Mouse (Mus musculus) ES-E14 (cell line): ENCODE measurements around the gene Prkag2. TPM values are rescaled to one million over a fixed set of nuclear protein-coding genes. Genes with fewer than 3 reads are reported as not detected.
A peak's percentile ranks its signal among the peaks of the same experiment; 100 is the strongest.

Experiments used
- DNase-seq: peaks from one replicate; pipeline ENCODE4 v3.0.0-alpha.2; 2013; ENCODE audit warnings: low read depth, low spot score
- H3K27ac ChIP-seq: 2 replicates; pipeline ENCODE4 v1.5.1; 2012; ENCODE audit warnings: low read depth, mild to moderate bottlenecking, low read length, moderate library complexity, mixed read lengths; ENCODE audit not compliant: poor library complexity, insufficient read depth, severe bottlenecking
- H3K36me3 ChIP-seq: 2 replicates; pipeline ENCODE4 v1.6.1; 2012; ENCODE audit warnings: mild to moderate bottlenecking, low read length, moderate library complexity, mixed read lengths; ENCODE audit not compliant: control insufficient read depth, poor library complexity, insufficient read depth, severe bottlenecking
- H3K4me1 ChIP-seq, 2 experiments: fragments of 150-350 bp in 1 of 2; sonication (generic) in 1 of 2; 2 replicates each; pipeline ENCODE4 v1.6.1; 2012; ENCODE audit warnings: low read length in 2 of 2, mild to moderate bottlenecking in 1 of 2, mixed read lengths in 1 of 2; ENCODE audit not compliant: control insufficient read depth in 2 of 2, insufficient read depth in 2 of 2, poor library complexity in 1 of 2
- H3K4me3 ChIP-seq, 2 experiments: fragments of 150-350 bp in 1 of 2; sonication (generic) in 1 of 2; 2 replicates each; pipeline ENCODE4 v1.5.1; 2012; ENCODE audit warnings: low read length in 2 of 2, low read depth in 1 of 2, mild to moderate bottlenecking in 1 of 2, mixed read lengths in 1 of 2; ENCODE audit not compliant: insufficient read depth in 1 of 2, poor library complexity in 1 of 2, severe bottlenecking in 1 of 2
- H3K9ac ChIP-seq: 2 replicates; pipeline ENCODE4 v1.6.1; 2012; ENCODE audit warnings: low read depth, mild to moderate bottlenecking, low read length, mixed read lengths; ENCODE audit not compliant: poor library complexity, insufficient read depth, severe bottlenecking
- H3K9me3 ChIP-seq: fragments of 150-350 bp; sonication (generic); 2 replicates; pipeline ENCODE4 v1.6.1; 2012; ENCODE audit warnings: low read depth, mild to moderate bottlenecking, low read length; ENCODE audit not compliant: control insufficient read depth, insufficient read depth
- CHD2 ChIP-seq: IDR thresholded peaks from 2 replicates; pipeline ENCODE4 v1.6.1; 2014; ENCODE audit warnings: mild to moderate bottlenecking, low read depth, low read length, inconsistent platforms
- HCFC1 ChIP-seq: IDR thresholded peaks from 2 replicates; pipeline ENCODE4 v1.6.1; 2012; ENCODE audit warnings: low read length, inconsistent platforms, borderline replicate concordance; ENCODE audit not compliant: insufficient read depth
- MAFK ChIP-seq: IDR thresholded peaks from 2 replicates; pipeline ENCODE4 v1.6.1; 2014; ENCODE audit warnings: mild to moderate bottlenecking, low read depth, low read length, inconsistent platforms; ENCODE audit not compliant: insufficient read depth
- ZC3H11A ChIP-seq: IDR thresholded peaks from 2 replicates; pipeline ENCODE4 v1.6.1; 2012; ENCODE audit warnings: low read depth, mild to moderate bottlenecking, inconsistent platforms, low read length, borderline replicate concordance
- ZNF384 ChIP-seq: IDR thresholded peaks from 2 replicates; pipeline ENCODE4 v1.6.1; 2012; ENCODE audit warnings: low read depth, low read length, inconsistent platforms
- in situ Hi-C, 2 experiments: fragments of 600-800 bp; cut with MboI; formaldehyde crosslinking; loops; one replicate each; pipeline ENCODE4 v1.15.1; 2025; ENCODE audit warnings: low sequenced_read_pairs in 2 of 2, inconsistent platforms in 1 of 2; ENCODE audit not compliant: unreplicated experiment in 2 of 2
- total RNA-seq: library from RNA; depleted of rRNA; stranded (reverse); fragments of 300-350 nt; gene quantifications from 2 replicates; pipeline ENCODE4 v1.2.3, GENCODE M21; 2012

Prkag2 gene
- total RNA-seq, 1 experiment, result 10.5 TPM

DNA sequence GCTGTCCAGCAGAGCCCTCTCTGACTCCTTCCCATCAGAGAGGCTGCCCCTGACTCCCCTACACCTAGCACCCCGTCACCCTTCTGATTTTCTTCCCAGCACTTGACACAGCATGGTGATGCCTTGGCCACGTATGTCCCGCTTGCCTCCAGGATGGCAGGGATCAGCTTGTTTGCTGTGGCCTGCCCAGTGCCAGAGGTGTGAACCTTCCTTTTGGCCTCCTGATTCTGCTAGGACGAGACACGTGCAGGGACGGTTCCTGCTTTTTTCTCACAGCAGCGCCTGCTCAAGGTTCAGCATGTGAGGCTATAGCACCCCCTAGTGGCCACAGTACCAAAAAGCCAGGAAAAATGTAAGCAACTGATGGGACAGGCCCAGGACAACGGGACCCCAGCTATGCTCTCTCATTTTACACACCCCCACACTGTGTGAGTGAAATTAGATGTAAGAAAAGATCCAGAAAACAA is 89.4 kb downstream of the Prkag2 start:
- in situ Hi-C loops, result no loop called here
- no peak for TF ChIP-seq HCFC1
- no peak for TF ChIP-seq CHD2
- TF ChIP-seq ZNF384, result 0 out of 2 replicates have a peak, but pooled peaks have one; percentile 24
- peak; percentile 51; the same call in 1 of the 2 replicates for TF ChIP-seq ZC3H11A
- no peak for TF ChIP-seq MAFK
- H3K27ac ChIP-seq, result peak overlapping the region; percentile 75; the same call in 1 of the 2 replicates
- no peaks in the 10 kb centered on the region for H3K36me3 ChIP-seq
- no peaks in the 10 kb centered on the region for H3K9me3 ChIP-seq
- peaks cover 6 to 30% of the 10 kb centered on the region in 2 experiments; a peak in 3 of 4 replicates for H3K4me1 ChIP-seq
- H3K9ac ChIP-seq, result peak overlapping the region; percentile 46; the same call in 1 of the 2 replicates
- no peak overlapping the region for H3K4me3 ChIP-seq
- peak; percentile 84 for DNase-seq

DNA sequence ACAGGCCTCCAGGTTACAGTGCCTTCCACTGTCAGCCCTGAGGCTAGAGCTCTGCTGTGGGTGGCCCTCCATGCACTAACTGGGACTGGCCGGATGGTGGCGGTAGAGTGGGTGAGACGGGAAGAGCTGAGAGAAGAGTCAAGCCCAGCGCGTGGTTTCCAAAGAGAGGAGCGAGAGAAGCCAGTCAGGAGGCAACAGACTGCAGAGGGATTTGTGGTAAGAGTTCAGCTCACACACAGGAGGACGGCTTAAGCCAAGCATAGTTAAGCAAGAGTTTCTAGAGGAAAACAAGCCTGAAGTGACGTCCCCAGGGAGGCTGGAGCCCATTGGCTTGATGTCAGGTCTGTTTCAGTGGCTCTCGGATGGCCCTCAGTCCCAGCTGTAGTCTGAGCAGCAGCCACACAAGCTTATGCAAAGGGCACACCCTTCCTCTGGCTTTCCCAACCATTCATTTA is 90.0 kb downstream of the Prkag2 start:
- Histone ChIP-seq H3K9me3 (no peaks in the 10 kb centered on the region), H3K36me3 (no peaks in the 10 kb centered on the region), H3K27ac (peak overlapping the region; percentile 75), H3K4me1 (peaks cover 8 to 32% of the 10 kb centered on the region in 2 experiments; a peak in 3 of 4 replicates), H3K4me3 (no peak overlapping the region), H3K9ac (peak overlapping the region; percentile 46; the same call in 1 of the 2 replicates)
- peak; percentile 92 for DNase-seq
- TF ChIP-seq ZC3H11A (0 out of 2 replicates have a peak, but pooled peaks have one; percentile 6), MAFK (no peak), CHD2 (no peak), ZNF384 (no peak), HCFC1 (no peak)
- in situ Hi-C loops, result no loop called here

DNA sequence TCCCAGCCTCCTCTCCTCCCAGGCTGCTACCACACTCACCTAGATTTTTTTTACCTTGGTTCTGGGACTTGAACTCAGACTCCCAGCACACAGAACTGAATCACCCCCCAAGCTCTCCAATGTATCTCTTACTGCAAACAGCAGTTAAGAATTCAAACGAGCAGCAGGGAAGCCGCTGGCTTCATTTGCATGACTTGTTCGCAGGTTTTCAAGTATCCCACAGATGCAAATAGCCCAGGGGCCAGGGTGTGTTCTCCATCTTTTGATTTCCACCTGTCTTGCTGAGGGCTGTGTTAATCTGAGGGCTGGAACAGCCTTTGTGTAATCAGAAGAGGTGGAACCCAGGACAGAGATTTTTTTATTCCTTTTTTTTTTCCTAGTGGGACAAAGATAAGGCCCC is 90.7 kb downstream of the Prkag2 start:
- peak; percentile 87 for DNase-seq
- Histone ChIP-seq H3K36me3 (no peaks in the 10 kb centered on the region), H3K4me3 (peak overlapping the region; percentile 19 to 22; a peak in 2 of 4 replicates), H3K9me3 (no peaks in the 10 kb centered on the region), H3K27ac (peak overlapping the region; percentile 89), H3K9ac (0 out of 2 replicates have a peak overlapping the region, but pooled peaks have one; percentile 8), H3K4me1 (peaks cover 8 to 33% of the 10 kb centered on the region in 2 experiments; a peak in 3 of 4 replicates)
- in situ Hi-C loops, result no loop called here
- TF ChIP-seq HCFC1 (no peak), MAFK (no peak), ZC3H11A (no peak), ZNF384 (peak; percentile 21; the same call in 1 of the 2 replicates), CHD2 (no peak)

- DNase-seq, result no peak
- no peak for TF ChIP-seq MAFK
- TF ChIP-seq CHD2, result no peak
- no peak for TF ChIP-seq ZC3H11A
- no peak for TF ChIP-seq HCFC1
- TF ChIP-seq ZNF384, result no peak
- no peaks in the 10 kb centered on the region for H3K9me3 ChIP-seq
- H3K4me1 ChIP-seq, result peaks cover 8 to 33% of the 10 kb centered on the region in 2 experiments; a peak in 3 of 4 replicates
- peak overlapping the region; percentile 89; the same call in 1 of the 2 replicates for H3K27ac ChIP-seq
- H3K4me3 ChIP-seq, result peak overlapping the region; percentile 19 to 22; a peak in 3 of 4 replicates
- no peaks in the 10 kb centered on the region for H3K36me3 ChIP-seq
- peak overlapping the region; percentile 8; the same call in 1 of the 2 replicates for H3K9ac ChIP-seq
- in situ Hi-C loops, result no loop called here
Measured at GRCm38 (mm10) chr5:25008966-25009365, 91.5 kb downstream of the Prkag2 start.
